Mouse (Mus musculus) ES-CJ7 (cell line): ENCODE results near the gene Pde3a.

Experiments used
- DNase-seq: peaks from one replicate; pipeline ENCODE4 v3.0.0; 2011; ENCODE audit warnings: low read depth, low spot score

The Pde3a gene

DNA sequence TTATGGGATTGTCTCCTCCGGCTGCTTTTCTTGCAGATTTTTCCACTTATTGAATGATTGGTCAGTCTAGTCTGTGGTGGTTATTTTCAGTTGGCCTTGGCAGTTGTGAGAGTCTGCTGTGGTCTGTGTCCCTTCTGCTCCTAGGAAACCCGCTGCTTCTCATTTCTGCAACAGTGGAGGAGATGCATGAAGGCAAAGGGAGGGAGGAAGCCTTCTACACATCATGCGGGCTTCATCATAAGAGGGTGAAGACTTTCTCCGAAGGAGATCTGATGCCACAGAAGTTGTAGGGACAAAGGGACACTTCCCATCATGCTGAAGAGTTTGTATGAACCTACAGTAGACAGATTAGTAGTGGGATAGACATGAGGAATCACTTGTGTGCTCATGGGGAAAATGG, 16.2 kb downstream of the Pde3a start:
- DNase-seq: no peak

DNA sequence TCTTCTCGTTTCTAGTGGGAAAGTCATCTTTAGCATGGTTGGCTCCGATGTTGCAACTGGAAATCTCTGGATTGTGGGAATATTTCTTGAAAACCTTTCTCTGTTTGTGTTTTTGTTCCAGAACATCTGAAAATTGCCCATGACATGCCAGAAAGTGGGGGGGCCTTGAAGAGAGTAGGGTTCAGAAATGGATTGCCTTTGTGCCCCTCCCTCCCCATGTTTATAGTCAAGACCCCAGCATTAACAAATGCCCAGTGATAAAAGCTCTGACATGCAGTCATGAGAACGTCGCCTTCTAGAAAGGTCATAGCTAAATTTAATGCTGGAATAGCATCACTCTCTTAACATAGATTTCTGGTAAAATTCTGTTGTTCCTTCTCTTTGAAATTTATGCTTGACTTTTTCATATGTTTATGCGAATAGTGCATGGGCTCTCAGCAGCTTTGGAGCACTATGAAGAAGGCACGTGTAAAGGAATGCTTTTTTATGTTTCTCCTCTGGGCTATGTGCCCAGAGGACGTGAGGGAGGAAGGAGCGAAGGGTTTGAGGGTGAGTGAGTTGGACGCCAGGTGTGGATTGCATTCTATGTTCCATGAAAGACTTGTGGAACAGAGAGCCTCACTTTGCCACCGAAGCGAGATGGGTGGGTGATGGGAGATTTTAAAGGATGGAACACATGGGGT, 19.0 kb downstream of the Pde3a start:
- no peak for DNase-seq

DNA sequence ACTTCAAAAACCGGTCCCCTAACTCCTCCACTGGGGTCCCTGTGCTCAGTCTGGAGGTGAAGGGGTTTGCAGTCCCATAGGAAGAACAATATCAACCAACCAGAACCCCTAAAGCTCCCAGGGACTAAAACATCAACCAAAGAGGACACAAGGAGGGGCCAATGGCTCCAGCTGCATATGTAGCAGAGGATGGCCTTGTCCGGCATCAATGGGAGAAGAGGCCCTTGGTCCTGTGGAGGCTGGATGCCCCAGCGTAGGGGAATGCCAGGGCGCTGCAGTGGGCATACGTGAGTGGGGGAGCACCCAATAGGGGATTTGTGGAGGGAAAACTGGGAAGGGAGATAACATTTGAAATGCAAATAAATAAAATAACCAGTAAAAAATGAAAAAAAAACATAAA, 19.8 kb downstream of the Pde3a start:
- DNase-seq: no peak

DNA sequence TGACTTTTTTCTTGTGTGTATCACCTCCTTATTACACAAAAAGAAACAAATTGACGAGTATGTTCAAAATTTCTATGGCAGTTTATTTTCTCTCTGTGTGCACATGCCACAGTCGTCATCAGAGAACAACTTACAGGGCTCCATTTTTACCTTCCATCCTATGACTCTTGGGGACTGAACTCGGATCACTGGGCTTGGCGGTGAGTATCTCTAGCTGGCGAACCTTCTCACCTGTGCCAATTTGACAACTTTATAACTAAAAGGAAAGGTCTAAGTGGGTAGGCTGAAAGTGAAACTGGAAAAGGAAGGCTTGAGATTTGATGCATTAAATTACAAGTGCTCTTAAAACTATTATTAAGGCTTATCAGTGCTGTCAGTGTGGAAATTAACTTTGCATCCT, 22.1 kb downstream of the Pde3a start:
- DNase-seq: no peak

DNA sequence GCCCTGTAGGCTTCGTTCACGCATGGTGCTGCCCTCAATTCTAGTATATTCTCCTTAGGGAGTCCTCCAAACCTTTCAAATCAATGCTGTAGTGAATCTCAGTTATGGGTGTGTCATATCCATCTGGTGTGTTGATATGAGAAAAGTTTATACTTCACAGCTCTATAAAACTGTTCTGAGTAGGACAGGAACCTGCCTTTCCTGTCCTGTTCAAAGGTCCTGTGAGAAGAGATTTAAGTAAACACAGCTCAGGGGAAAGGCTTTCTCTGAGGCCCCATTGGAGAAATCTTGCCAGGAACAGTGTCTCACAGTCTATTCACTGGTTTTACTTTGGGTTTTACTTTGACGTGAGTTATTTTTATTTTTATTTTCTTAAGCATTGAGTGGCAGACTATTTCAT, 22.5 kb downstream of the Pde3a start:
- no peak for DNase-seq

DNA sequence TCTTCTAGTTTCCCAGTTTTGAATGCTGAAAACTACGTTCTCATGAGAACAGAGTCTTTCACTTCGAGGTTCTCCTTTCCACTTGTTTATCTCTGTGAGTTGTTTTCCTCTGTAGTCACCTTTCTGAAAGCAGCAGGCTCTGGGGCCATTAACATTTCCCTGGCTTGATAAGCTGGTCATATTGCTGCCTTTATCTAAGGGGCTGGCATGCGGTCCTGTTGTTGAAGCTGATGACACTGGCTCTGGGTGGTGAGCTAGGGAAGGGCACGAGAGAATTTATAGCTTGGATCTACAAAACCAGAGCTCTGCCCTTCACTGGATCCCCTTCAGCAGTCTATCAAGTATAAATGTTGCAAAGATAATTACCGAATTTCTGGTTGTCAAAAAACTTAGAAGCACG, 24.6 kb downstream of the Pde3a start:
- DNase-seq: no peak

DNA sequence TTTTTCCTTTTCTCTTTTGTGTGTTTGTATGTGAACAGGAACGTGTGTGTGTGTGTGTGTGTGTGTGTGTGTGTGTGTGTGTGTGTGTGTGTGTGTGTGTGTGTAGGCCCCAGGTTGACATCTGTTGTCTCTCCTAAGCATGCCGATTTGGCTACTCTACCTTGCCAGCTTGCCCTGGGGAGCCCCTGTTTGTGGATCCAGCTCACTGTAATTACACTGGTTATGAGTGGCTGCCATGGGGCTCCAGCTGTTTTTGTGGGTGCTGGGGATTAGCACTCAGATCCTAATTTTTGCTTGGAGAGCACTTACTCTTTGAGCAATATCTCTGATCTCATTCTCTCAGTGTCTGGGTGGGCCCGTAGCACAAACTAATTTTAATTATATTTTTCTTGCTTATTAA, 32.6 kb downstream of the Pde3a start:
- no peak for DNase-seq

DNA sequence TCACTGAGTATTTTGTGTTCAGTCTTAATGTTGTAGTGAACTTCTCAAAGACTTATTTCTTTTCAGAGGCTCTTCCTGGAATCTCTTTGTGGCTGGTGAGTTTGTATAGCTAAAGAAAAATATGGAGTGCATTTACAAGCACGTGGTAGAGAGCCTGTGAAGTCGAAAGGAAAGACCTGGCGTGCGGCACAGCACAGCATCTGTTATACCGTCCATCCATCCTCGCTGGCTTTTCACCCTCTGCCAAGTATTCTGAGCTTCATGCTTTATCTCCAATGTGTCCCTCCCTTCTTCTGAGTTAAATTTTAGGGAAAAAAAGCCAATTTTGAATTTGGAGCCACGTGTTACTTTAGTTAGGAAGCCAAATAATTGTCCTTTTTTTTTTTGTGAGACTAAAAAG, 33.7 kb downstream of the Pde3a start:
- DNase-seq: no peak

DNA sequence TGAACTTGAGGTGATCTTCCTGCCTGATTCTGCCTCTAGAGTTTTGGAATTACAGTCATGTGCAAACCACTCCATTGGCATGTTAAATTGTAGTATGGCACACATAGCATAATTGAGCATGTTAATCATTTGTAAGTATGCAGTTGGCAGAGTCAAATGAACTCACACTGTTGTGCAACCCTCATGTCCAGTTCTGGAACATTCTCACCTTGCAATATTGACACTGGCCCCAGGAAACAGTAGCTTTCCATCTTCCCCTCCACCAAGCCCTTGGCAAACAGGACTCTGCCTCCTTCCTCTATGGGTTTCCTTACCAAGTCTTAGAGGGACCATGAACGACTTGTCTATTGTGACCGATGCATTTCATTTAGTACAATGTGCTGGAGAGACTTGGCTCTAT, 42.1 kb downstream of the Pde3a start:
- DNase-seq: no peak

DNA sequence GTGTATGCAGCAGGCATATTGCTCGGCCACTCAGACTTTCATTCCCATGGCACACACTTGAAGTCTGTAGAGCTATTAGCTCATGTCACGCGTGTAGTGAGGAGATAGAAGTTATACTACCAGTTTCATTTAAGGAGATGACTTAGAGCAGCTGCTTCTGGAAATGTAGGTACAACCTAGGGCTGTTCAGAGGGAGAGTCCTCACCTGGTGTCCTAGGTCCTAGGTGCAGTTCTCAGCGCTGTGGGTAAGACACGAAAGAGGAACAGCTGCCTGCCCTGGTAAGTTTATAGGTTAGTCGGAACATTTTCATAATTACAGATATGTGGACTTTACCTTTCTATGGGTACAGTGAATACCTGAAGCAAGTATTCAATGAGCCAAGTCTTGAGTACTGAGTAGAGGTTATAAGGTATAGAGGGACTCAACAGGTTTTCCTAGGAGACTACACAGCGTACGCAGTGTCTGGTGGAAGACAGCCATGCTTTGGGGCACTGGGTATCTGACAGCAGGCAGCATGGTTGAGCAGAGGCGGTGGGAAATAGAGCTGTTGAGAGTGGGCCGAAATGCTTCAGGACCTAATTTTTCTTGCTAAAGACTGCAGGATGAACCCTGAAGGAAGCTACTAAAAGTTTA, 43.9 kb downstream of the Pde3a start:
- DNase-seq: no peak

DNA sequence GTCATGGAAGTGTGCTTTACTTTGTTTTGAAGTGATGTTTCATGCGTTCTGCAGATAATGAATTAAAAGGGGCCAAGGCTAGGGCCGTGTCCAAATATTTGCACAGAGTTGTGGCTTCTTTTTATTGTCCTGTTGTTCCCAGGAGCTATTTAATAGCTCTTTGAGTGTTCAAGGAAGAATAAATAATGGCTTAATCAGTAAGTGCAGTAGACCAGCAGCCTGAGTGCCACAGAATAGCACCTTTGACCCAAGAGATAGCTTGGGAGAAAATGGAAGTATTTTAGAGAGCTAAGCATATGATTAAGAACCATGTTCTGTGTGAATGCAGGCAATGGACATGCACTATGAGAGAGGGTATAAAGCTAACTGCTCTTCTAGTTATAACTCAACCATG, 44.4 kb downstream of the Pde3a start:
- no peak for DNase-seq

DNA sequence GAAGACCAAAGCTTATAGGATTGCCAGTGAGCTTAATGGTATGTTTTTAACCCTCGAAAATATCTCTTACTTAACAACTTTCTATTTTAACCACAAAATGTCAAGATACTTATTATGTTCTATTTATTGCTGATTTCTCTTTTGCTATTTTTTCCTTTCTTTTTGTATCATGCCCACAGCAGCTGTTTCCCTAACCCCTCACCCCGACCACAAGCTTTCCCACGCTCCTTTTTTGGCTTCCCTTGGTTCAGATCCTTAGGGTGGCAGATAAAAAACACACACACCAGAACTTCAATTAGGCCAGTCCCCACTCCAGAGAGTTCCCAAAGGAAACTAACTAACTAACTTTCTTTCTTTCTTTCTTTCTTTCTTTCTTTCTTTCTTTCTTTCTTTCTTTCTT, 46.2 kb downstream of the Pde3a start:
- no peak for DNase-seq

DNA sequence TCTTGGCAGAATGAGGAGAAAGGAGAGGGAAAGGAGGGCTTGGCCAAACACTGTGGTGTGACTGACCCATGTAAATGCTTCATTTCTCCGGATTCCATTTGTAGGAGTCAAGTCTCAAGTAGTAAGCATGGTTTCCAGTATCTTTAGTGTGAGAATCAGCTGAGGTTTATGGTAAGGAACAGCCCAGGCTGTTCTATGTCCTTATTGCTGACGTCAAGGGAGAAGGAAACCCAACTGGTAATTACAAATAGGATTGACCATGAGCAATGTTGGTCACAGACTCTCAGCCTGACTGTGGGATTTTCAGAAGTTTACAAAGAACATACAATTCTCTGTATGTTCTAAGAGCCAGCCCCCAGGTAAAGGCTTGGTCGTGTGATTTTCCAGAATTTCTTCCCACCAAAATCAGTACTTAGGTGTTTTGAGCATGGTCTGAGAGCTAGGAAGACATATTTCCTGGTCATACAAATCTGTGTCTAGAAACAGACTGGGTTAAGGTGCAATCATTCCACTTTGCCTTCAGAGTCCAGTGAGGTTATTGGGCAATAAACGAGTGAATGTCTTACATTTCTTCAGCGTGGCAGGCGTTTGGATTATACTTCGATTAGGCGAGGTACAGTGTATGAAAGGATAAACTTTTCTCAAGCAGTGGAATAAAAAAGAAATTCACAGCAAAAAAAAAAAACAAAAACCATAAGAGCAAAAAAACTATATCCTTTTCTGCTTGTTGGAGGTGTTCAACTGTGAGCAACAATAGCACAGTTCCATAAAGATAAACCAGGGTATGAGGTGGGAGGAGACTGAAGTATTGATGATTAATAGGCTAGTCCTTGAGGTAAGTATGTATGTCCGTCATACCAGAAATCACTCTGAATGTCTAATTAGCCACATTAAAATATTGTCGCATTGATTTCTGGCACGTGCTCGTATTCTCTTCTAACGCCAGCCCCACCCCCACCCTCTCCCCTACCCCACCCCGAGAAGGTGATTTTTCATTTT, 53.0 kb downstream of the Pde3a start:
- no peak for DNase-seq

DNA sequence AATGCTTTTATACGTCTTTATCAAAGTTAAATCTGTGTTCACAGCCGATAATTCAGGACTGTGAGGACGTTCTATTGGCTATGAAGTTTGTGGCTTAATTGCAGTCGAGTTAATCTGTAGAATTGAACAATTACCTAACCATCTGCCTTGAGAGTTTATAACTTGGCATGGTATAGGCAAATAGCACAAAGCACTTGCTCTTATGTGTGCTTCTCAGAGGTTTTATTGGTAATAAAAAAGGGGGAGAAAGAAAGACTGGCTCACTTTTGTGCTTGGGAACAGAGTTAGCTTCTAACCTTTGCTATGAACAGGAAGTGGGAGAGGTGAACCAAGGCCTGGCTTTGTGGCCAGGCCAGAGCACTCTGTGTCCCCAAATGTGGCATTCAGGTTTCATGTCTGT, 53.8 kb downstream of the Pde3a start:
- no peak for DNase-seq

DNA sequence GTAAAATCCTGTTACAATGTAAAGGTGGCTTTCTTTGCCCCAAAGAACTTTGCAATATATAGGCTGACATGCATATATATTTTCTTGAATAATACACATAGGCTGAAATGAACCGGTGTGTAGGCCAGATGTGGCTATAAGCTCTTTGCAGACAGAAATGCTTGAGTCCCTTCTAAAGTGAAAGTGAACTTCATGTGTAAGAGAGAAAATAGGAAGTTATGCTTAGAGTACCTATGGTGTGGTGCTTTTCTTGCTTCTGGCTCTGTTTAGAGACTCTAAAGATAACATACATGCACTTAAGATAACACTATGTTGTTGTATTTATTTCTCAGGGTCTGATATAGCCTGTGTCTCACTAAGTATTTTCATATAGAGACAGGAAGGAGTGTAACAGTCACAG, 58.3 kb downstream of the Pde3a start:
- DNase-seq: no peak

DNA sequence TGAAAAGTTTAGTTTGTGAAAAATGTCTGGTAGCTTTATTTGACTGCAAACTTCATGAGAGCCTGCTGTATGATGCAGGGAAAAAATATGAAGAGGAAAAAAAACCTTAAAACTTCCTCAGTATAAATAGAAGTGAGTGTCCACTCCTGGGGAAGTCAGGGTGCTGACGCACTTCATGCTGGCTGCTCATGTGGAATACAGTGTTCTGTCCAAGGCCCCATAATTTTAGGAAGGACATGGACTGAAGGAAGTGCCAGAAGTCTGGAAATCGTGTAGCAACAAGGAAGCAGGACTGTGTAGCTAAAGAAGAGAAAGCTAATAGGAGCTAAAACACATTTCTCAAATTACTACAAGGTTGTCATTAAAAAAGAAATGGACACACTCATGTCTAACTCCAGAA, 59.4 kb downstream of the Pde3a start:
- no peak for DNase-seq

DNA sequence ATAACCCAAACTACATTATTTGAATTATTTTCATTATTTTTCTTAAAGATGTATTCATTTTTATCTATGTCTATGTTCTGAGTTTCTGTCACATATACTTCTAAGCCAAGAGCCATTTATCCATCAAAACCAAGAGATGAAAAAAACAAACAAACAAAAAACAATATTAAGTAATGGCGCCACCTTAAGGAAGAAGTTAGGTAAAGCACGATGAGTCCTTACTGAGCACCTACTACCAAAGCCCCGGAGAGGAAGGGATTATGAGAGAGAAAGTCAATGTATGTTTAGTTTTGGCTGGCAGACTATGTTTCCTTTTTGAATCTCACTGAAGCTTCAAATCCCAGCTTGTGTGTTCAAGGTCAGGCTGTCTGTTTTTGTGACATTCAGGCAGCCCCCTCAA, 60.8 kb downstream of the Pde3a start:
- DNase-seq: no peak

DNA sequence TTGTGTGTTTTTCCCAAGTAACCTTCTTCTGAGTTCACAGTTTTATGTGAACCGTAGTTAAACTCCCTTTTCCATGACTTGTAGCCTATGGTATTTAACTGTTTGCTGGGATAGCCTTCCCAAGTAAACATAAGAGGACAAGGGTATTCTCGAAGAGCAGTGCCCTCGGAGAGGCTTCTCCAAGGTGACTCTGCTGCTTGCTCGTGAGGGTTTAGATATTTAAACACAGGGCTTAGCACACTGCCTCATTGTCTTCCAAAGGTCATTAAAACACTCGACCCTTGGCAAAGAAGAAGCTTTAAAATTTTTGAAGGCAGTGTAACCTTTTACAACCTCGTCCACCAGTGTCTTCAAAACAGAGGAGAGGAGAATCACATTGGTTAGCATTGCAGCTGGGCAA, 61.3 kb downstream of the Pde3a start:
- no peak for DNase-seq

DNA sequence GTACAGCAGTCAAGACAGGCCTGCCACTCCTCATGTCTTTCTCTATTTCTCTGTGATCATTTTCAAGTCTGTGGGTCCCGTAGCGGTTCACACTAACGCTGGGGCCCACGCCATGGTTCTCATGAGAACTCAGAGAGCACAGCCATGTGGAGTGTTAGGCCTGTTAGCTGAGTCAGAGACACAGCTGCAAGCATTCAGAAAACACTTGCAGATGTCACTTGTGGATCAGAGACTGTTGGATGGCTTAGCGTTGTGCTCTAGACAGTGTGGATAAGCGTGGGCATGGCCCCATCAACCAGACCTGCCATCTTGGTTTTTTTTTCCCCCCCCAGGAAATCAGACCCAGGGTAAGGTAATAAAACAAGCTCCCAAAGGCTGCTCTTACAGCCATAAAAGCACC, 62.5 kb downstream of the Pde3a start:
- no peak for DNase-seq

DNA sequence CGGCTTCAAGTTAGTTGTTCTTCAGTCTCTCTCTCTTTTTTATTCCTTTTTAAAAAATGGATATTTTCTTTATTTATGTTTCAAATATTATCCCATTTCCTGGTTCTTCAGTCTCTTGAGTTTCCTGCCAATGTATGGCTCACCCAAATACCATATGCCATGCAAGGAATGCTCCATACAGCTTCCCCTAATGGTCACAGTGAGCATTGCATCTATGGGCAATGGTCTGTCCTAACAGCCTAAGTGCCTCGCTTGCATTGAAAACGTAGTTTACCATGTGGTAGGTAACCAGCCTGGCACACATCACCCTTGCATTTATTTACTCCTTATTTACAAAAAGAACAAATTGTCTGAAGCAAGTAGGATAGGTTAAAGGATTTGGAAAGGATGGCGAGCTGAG, 64.0 kb downstream of the Pde3a start:
- DNase-seq: peak; percentile 36

DNA sequence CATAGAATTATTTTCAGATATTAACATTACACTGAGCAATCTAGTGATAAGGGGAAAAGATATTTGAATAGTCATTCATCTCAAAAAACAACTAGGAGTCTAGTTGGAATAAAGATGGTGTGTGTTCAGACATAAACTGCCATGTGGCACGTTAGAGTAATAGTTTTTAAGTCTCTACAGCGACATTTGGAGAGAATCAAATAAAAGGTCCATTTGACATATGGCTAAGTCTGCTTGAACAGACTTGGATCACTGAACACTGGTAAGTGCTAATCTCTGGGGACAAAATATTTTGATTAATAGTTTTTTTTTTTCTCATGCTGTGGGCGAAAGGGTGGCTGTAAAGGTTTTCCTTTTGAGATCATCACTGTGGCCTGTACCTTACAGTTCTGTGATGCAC, 69.4 kb downstream of the Pde3a start:
- DNase-seq: no peak

DNA sequence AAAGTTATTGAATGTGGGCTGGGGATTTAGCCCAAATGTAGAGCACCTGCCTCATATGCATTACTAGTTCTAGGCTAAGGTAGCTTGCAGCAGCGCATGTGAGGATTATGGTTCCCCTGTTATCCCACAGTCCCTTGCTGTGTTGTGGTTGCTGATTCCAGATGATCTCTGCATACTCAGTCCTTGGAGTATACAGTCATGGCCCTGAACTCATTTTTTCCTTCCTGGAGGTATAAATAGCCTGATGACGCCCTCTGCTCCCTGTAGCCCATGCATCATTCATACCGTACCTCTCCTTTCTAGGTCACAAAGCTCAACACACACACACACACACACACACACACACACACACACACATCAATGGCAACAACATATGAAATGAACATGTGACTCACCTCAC, 72.2 kb downstream of the Pde3a start:
- no peak for DNase-seq

DNA sequence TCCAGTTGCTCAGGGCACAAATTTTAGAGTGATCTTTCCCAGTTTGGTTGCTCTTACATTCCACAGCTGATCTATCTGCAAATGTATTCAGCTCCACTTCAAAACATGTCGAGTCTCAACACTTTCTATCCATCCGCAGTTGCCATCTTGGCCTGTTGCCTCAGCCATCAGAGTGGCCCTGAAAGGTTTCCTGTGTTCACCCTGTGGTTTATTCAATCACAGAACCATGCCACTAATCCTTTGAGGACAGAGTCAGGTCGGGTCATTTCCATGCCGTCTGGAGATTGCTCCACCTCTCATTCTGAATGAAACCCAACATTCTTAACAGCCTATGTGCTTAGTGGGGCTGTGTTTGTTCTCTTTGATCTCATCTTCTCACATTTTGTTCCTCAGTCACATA, 73.9 kb downstream of the Pde3a start:
- no peak for DNase-seq
